Mouse (Mus musculus) midbrain, embryonic 13.5 days (tissue): ENCODE data around the gene Zfp69. TPM values are rescaled to one million over a fixed set of nuclear protein-coding genes. Genes with fewer than 3 reads are reported as not detected.

Experiments used
- ATAC-seq: fragments of 200-750 bp; cut with Nextera tagmentation; 2 replicates; pipeline ENCODE4 v1.8.0; 2017; ENCODE audit warnings: mild to moderate bottlenecking, moderate TSS enrichment, moderate library complexity
- H3K27ac ChIP-seq: fragments of 300-500 bp; sonication (generic); 2 replicates; pipeline ENCODE4 v1.5.1; 2015; ENCODE audit warnings: inconsistent platforms, mild to moderate bottlenecking, moderate library complexity
- H3K27me3 ChIP-seq: fragments of 300-500 bp; sonication (generic); 2 replicates; pipeline ENCODE4 v1.6.1; 2015; ENCODE audit warnings: mild to moderate bottlenecking, inconsistent platforms
- H3K36me3 ChIP-seq: fragments of 300-500 bp; sonication (generic); 2 replicates; pipeline ENCODE4 v1.6.1; 2015; ENCODE audit warnings: mild to moderate bottlenecking, inconsistent platforms
- H3K4me1 ChIP-seq: fragments of 300-500 bp; sonication (generic); replicated peaks from 2 replicates; pipeline ENCODE4 v1.6.1; 2015; ENCODE audit warnings: inconsistent platforms
- H3K4me2 ChIP-seq: fragments of 300-500 bp; sonication (generic); replicated peaks from 2 replicates; pipeline ENCODE4 v1.6.1; 2015; ENCODE audit warnings: moderate library complexity, mild to moderate bottlenecking, inconsistent platforms
- H3K4me3 ChIP-seq: fragments of 300-500 bp; sonication (generic); replicated peaks from 2 replicates; pipeline ENCODE4 v1.5.1; 2015; ENCODE audit warnings: mild to moderate bottlenecking, inconsistent platforms
- H3K9ac ChIP-seq: fragments of 300-500 bp; sonication (generic); replicated peaks from 2 replicates; pipeline ENCODE4 v1.6.1; 2015; ENCODE audit warnings: mild to moderate bottlenecking, inconsistent platforms
- H3K9me3 ChIP-seq: fragments of 300-500 bp; sonication (generic); 2 replicates; pipeline ENCODE4 v1.6.1; 2016; ENCODE audit warnings: mild to moderate bottlenecking, inconsistent platforms
- WGBS: fragments of 180-500 bp; shearing (Covaris S2); methylation state at CpG from one replicate; pipeline ENCODE4 v1.1.7; 2015; 5-methylcytosine and 5-hydroxymethylcytosine counted together
- polyA plus RNA-seq: library from polyadenylated mRNA; unstranded; fragments of >200 nt; fragmentation: Nextera tagmentation; extraction: Ambion mirVana; gene quantifications from 2 replicates; pipeline ENCODE4 v1.2.1, GENCODE M21; 2015

Zfp69 gene
- polyA plus RNA-seq: 8.8 and 9.4 TPM in 2 replicates

GRCm38 (mm10) chr4:120951428-120951973 is at the start of gene Zfp69:
TSS of gene Zfp69 (minus strand) at chr4:120951699.
- H3K27ac ChIP-seq: peak within 1 kb of the TSS; percentile 82
- H3K9ac ChIP-seq: peak within 1 kb of the TSS; percentile 80
- under 1% methylated on average over 60 of the region's 60 CpGs for WGBS
- peak; percentile 99 for ATAC-seq
- peaks cover 14% of the 10 kb centered on the region for H3K4me1 ChIP-seq
- H3K27me3 ChIP-seq: no peaks in the 10 kb centered on the region
- peak within 1 kb of the TSS; percentile 62 for H3K4me2 ChIP-seq
- peaks cover 6% of the 10 kb centered on the region; the same call in 1 of the 2 replicates for H3K36me3 ChIP-seq
- peak within 1 kb of the TSS; percentile 76 for H3K4me3 ChIP-seq
- H3K9me3 ChIP-seq: no peaks in the 10 kb centered on the region

- H3K9ac ChIP-seq: no peak overlapping the region
- no peaks in the 10 kb centered on the region for H3K9me3 ChIP-seq
- no peak overlapping the region for H3K4me3 ChIP-seq
- H3K27me3 ChIP-seq: peaks cover 19% of the 10 kb centered on the region; the same call in 1 of the 2 replicates
- H3K4me2 ChIP-seq: no peak overlapping the region
- H3K36me3 ChIP-seq: no peaks in the 10 kb centered on the region
- no peak for ATAC-seq
- H3K27ac ChIP-seq: 0 out of 2 replicates have a peak overlapping the region, but pooled peaks have one; percentile 90
- WGBS: 74% methylated on average over 2 of the region's 2 CpGs
- peaks cover 37% of the 10 kb centered on the region for H3K4me1 ChIP-seq
Measured at GRCm38 (mm10) chr4:121001042-121001441, 49.5 kb upstream of the Zfp69 start.

DNA sequence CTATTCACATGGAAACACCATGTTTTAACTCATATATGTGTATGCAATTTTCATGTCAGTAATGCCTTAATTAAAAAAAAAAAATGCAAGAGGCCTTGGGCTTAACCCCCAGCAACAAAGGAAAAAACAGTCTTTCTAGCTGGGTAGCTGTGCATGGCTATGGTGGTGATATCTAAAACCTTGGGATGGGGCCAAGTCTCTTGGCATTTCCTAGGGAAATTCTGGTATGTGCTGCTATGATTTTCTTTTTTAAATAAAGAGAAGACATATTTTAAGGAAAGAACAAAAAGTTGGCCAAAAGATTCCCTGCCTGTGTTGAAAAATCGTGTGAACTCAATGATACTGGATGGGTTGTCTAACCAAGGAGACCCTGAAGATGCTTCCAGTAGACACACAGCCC is 44.4 kb upstream of the Zfp69 start:
- Histone ChIP-seq H3K27ac (no peak overlapping the region), H3K4me2 (no peak overlapping the region), H3K9ac (no peak overlapping the region), H3K36me3 (no peaks in the 10 kb centered on the region), H3K4me3 (no peak overlapping the region), H3K4me1 (peaks cover 12% of the 10 kb centered on the region), H3K27me3 (peaks cover 36% of the 10 kb centered on the region), H3K9me3 (no peaks in the 10 kb centered on the region)
- no peak for ATAC-seq
- 81% methylated on average over 1 of the region's 1 CpGs for WGBS

GRCm38 (mm10) chr4:120993025-120993424 is 41.5 kb upstream of the Zfp69 start:
- no peak overlapping the region for H3K4me3 ChIP-seq
- peaks cover 12% of the 10 kb centered on the region for H3K4me1 ChIP-seq
- no peak overlapping the region for H3K9ac ChIP-seq
- H3K27ac ChIP-seq: no peak overlapping the region
- ATAC-seq: no peak
- 84% methylated on average over 1 of the region's 1 CpGs for WGBS
- no peak overlapping the region for H3K4me2 ChIP-seq
- H3K27me3 ChIP-seq: peaks cover 38% of the 10 kb centered on the region
- no peaks in the 10 kb centered on the region; the same call in 1 of the 2 replicates for H3K36me3 ChIP-seq
- no peaks in the 10 kb centered on the region for H3K9me3 ChIP-seq

DNA sequence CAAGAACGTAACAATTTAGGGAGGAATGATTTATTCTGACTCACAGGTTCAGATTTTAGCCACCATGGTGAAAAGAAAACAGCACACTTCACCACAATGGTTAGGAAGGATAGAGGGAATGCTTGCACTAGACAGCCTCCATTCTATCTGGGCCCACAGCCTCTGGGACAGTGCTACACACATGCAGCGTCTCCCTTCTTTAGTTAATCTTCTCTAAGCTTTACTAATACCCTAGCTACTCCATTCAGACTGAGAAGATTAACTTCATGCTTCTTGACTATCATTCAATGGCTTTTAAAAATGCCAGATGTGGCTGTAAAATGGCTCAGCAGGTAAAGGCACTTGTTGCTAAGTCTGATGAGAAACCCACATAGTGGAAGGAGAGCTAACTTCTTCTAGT is 40.8 kb upstream of the Zfp69 start:
- Histone ChIP-seq H3K27me3 (peaks cover 36% of the 10 kb centered on the region), H3K4me1 (peaks cover 12% of the 10 kb centered on the region), H3K9me3 (no peaks in the 10 kb centered on the region), H3K27ac (no peak overlapping the region), H3K36me3 (no peaks in the 10 kb centered on the region; the same call in 1 of the 2 replicates), H3K4me3 (no peak overlapping the region), H3K4me2 (no peak overlapping the region), H3K9ac (no peak overlapping the region)
- ATAC-seq: no peak
- 32% methylated on average over 2 of the region's 2 CpGs for WGBS

GRCm38 (mm10) chr4:120987319-120987718 is 35.8 kb upstream of the Zfp69 start:
- no peak for ATAC-seq
- Histone ChIP-seq H3K27me3 (peaks cover 19% of the 10 kb centered on the region), H3K36me3 (peaks cover 9% of the 10 kb centered on the region), H3K4me1 (peaks cover 7% of the 10 kb centered on the region), H3K9me3 (no peaks in the 10 kb centered on the region), H3K27ac (no peak overlapping the region), H3K4me3 (no peak overlapping the region), H3K9ac (no peak overlapping the region), H3K4me2 (no peak overlapping the region)
- 87% methylated on average over 4 of the region's 4 CpGs for WGBS

- H3K9ac ChIP-seq: no peak overlapping the region
- no peak overlapping the region for H3K27ac ChIP-seq
- H3K36me3 ChIP-seq: peaks cover 15% of the 10 kb centered on the region
- WGBS: 27% methylated on average over 6 of the region's 6 CpGs
- peak; percentile 82; the same call in 1 of the 2 replicates for ATAC-seq
- H3K9me3 ChIP-seq: no peaks in the 10 kb centered on the region
- H3K4me2 ChIP-seq: no peak overlapping the region
- H3K27me3 ChIP-seq: peaks cover 19% of the 10 kb centered on the region
- H3K4me1 ChIP-seq: no peaks in the 10 kb centered on the region
- no peak overlapping the region for H3K4me3 ChIP-seq
Measured at GRCm38 (mm10) chr4:120986446-120986845, 34.9 kb upstream of the Zfp69 start.

DNA sequence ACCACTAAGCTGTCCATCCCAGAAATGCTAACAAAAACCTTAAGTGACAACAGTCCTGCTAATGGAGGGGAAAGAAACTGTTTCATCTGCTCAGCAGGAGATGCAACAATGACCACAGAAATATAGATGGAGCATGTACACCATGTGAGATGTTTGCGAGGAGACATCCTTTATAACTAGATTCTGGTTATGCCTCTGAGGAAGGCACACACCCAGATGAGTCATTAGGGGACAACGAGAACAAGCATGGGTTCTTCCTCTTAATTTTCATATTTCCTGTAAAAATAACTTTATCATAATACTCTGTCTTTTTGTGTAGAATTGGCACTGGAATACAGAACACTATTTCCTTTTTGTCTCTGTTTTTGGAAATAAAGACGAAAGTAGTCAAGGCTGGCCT is 26.7 kb upstream of the Zfp69 start:
- 90% methylated on average over 3 of the region's 3 CpGs for WGBS
- peaks cover 41% of the 10 kb centered on the region for H3K36me3 ChIP-seq
- ATAC-seq: no peak

DNA sequence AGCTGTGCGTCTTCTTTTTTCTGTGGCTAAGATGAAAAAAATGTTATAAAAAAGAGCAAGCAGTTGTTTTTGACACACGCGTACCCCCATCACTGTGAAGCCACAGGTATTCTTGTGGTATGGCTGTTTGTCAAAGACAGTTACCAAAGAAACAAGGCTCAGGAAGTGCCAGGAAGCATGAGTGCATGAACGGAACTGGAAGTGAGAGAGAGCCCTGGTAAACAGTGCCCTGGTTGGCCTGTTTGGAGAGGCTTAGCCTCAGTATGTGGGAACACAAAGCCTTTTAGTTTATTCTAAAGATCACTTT is 23.9 kb upstream of the Zfp69 start:
- Histone ChIP-seq H3K9me3 (no peaks in the 10 kb centered on the region), H3K36me3 (peaks cover 52% of the 10 kb centered on the region), H3K4me1 (no peaks in the 10 kb centered on the region), H3K9ac (no peak overlapping the region), H3K4me3 (no peak overlapping the region), H3K4me2 (no peak overlapping the region), H3K27ac (no peak overlapping the region), H3K27me3 (no peaks in the 10 kb centered on the region)
- ATAC-seq: no peak
- WGBS: 90% methylated on average over 4 of the region's 4 CpGs

More for the DNA sequence above, 26.7 kb upstream of the Zfp69 start:
- Histone ChIP-seq H3K27me3 (no peaks in the 10 kb centered on the region), H3K9me3 (no peaks in the 10 kb centered on the region), H3K4me3 (no peak overlapping the region), H3K27ac (no peak overlapping the region), H3K4me2 (no peak overlapping the region), H3K9ac (no peak overlapping the region), H3K4me1 (no peaks in the 10 kb centered on the region)

DNA sequence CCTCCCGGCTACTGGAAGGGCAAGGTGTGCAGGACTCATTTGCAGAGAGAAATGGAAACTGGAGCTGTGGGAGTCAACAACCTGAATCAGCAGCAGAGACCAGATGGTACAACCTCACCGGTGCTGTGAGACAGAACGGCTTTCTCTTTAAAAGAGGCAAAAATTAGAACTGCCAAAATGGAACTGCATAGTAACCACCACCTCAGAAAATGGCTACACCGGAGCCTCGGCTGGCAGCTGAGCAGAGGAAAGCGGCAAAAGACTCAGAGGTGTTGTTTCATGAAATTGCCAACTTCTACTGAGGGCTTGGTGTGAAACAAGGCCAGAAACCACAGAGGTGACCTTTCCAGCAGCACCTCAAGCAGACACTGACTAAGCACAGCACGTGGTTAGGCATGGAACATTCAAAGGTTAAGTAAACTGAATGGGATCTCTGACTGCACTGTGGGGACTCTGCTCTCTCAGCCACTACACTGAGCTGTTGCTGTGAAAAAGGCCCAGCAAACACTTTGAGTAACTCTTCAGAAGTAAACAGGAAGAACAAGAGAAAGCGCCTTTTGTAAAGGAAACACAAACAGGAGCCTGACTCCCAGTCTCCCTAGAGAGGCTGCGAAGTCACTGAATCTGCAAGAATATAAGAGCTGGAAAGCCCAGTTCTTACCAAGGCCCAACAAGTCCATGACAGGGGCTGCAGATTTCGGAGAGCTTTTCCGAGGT is 23.4 kb upstream of the Zfp69 start:
- Histone ChIP-seq H3K27ac (no peak overlapping the region), H3K4me1 (no peaks in the 10 kb centered on the region), H3K4me3 (no peak overlapping the region), H3K36me3 (peaks cover 54% of the 10 kb centered on the region), H3K9me3 (no peaks in the 10 kb centered on the region), H3K9ac (no peak overlapping the region), H3K27me3 (no peaks in the 10 kb centered on the region), H3K4me2 (no peak overlapping the region)
- WGBS: 88% methylated on average over 11 of the region's 11 CpGs
- ATAC-seq: no peak

DNA sequence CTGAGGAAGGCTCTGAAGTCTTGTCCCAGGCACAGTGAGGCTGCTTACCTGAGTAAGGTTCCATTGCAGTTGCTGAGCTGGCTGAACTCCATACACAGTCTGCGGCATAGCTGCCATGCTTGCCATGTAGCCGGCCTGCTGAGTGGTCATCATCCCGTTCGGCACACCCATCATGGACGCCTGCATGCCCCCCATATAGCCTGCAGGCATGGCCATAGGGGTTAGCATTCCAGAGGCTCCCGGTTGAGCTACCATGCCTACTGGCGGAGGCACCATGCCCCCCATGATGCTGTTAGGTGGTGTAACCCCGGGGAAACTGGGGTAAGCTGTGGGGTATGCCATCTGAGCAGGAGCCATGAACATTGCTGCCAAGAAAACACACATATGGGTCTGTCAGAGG is 20.3 kb upstream of the Zfp69 start:
- no peak overlapping the region for H3K4me3 ChIP-seq
- H3K4me1 ChIP-seq: no peaks in the 10 kb centered on the region
- no peak overlapping the region for H3K4me2 ChIP-seq
- H3K9me3 ChIP-seq: no peaks in the 10 kb centered on the region
- H3K36me3 ChIP-seq: peaks cover 78% of the 10 kb centered on the region
- 93% methylated on average over 8 of the region's 8 CpGs for WGBS
- no peak overlapping the region for H3K27ac ChIP-seq
- H3K9ac ChIP-seq: no peak overlapping the region
- no peak for ATAC-seq
- no peaks in the 10 kb centered on the region for H3K27me3 ChIP-seq

- Histone ChIP-seq H3K36me3 (peaks cover 62% of the 10 kb centered on the region), H3K4me2 (no peak overlapping the region), H3K9ac (no peak overlapping the region), H3K4me3 (no peak overlapping the region), H3K4me1 (no peaks in the 10 kb centered on the region), H3K9me3 (no peaks in the 10 kb centered on the region), H3K27me3 (no peaks in the 10 kb centered on the region), H3K27ac (no peak overlapping the region)
- 84% methylated on average over 5 of the region's 5 CpGs for WGBS
- ATAC-seq: peak; percentile 60; the same call in 1 of the 2 replicates
Measured at GRCm38 (mm10) chr4:120969382-120970146, 18.1 kb upstream of the Zfp69 start.
